Mouse (Mus musculus): ENCODE data around the gene Bbs5.

- no peak for TF ChIP-seq CTCF (IDR thresholded peaks at IDR 0.05; ENCODE audit: low read depth)
- TF ChIP-seq EP300 (optimal IDR thresholded peaks at IDR 0.05) = no peak
Observed at GRCm38 (mm10) chr2:69659326-69659725, 12.4 kb downstream of the Bbs5 start.
